Mouse (Mus musculus) B cell, adult 67 days (primary cell): ENCODE measurements around the gene Rsl24d1. TPM values are rescaled to one million over a fixed set of nuclear protein-coding genes. Genes with fewer than 3 reads are reported as not detected.

Experiments used
- total RNA-seq, 2 experiments: library from RNA; stranded (reverse); gene quantifications; 4 replicates each; pipeline ENCODE4 v1.2.4; 2023

Rsl24d1 gene
- 10 to 100 TPM; 67.1 to 67.8 TPM for total RNA-seq

DNA sequence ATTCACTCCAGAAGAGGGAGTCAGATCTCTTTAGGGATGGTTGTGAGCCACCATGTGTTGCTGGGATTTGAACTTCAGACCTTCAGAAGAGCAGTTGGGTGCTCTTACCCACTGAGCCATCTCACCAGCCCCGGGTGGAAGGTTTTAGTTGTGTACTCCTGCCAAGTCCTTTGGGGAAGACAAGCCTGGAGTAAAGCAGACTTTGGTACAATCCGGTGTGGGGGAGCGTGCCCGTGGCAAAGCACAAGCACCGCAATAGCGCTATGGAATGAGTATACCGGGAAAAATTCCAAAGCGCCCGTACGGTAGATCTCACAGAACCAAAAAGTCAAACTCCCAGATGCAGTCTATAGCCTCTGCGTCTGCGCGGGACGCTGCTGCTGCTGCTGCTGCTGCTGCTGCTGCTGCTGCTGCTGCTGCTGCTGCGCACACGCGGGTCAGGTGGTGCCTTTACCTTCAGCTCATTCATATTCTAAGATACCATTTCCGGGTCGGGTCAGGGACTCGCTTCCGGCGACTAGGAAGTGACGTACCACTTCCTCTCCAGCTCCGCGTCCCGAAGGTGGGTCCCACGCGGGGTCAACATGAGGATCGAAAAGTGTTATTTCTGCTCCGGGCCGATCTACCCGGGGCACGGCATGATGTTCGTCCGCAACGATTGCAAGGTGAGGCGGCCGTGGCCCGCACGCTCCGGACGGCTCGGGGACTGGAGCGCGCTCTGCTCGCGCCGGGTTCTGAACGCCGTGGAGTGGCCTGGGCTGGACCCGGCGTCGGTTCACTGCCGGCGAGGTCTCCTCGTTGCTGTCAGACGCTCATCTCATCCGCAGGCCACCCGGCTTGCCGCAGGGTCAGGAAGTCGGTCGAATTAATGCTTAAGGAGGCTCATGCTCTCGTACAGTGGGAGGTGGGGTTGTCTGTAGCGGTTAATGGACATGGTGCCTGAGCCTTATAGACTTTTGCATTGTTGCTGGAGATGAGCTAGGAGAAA lies at the start of gene Rsl24d1:
Gene Rsl24d1, plus strand, starts transcription at position 508 of the 988 bp plus-strand sequence.

DNA sequence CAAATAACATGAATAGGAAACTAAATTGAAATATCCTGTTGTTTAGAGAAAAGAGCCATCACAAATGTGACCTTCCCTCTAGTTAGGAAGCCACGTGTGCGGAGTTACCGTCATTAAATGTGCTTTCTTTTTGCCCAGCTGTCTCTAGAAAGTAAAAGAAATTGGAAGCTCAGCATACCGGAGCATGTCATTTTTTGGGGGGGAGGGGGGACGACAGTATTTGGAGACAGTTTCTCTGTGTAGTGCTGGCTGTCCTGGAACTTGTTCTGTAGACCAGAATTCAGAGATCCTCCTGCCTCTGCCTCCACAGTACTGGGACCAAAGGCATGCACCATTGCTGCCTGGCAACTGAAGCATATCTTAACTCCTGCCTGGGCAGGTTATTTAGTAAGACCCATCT lies 11.7 kb upstream of the Rsl24d1 start, which contains the start of gene Khdc3:
Gene Khdc3, plus strand, starts transcription at position 301 of the 400 bp plus-strand sequence.

DNA sequence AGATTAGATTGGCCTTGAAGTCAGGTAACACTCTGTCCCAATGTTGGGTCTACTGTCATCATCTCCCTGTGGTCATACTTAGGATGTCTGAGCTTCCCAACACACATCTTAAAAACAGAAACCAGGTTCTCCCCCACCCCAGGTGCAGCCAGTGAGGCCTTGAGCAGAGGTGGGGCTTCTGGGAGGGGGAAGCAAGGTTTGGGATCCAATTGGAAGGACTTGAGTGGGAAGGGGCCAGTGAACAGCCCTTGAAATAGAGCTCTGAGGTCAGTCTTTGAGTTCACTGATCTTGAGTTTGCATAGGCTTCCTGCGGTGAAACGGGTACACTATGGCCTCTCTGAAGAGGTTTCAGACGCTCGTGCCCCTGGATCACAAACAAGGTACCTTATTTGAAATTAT lies 11.0 kb upstream of the Rsl24d1 start, which contains the start of gene Gm20509:
Gene Gm20509, plus strand, starts transcription at position 290 of the 400 bp plus-strand sequence.

Other genes starting within 250 kb of the Rsl24d1 start
- gene Pygo1, start 187.8 kb upstream of the Rsl24d1 start, total RNA-seq, result not detected
- under 1 TPM in 1 of 2 experiments, not detected in 1; 0.44 TPM for gene Dyx1c1, start 154.6 kb upstream of the Rsl24d1 start, total RNA-seq
- not detected for gene Gm44503, start 154.6 kb upstream of the Rsl24d1 start, total RNA-seq
- 1 to 10 TPM; 3.9 to 4.3 TPM for gene Ccpg1os, start 128.0 kb upstream of the Rsl24d1 start, total RNA-seq
- gene Ccpg1, start 128.0 kb upstream of the Rsl24d1 start, total RNA-seq, result 10 to 100 TPM; 44.8 to 50.0 TPM
- gene Pigb, start 73.0 kb upstream of the Rsl24d1 start, total RNA-seq, result 10 to 100 TPM; 12.7 to 21.8 TPM
- 10 to 100 TPM; 14.1 to 15.2 TPM for gene Rab27a, start 68.6 kb upstream of the Rsl24d1 start, total RNA-seq
- 1 to 10 TPM; 1.6 to 1.7 TPM for gene Khdc3, start 11.6 kb upstream of the Rsl24d1 start, total RNA-seq
- not detected for gene Gm20509, start 11.0 kb upstream of the Rsl24d1 start, total RNA-seq